Mouse (Mus musculus) cortical plate, adult 2 months (tissue): Measurements from ENCODE around the gene Lzts2. TPM values are rescaled to one million over a fixed set of nuclear protein-coding genes. Genes with fewer than 3 reads are reported as not detected.

Experiments used
- H3K27ac ChIP-seq: fragments of 200-500 bp; 2 replicates; pipeline ENCODE4 v1.5.1; 2012; ENCODE audit warnings: low read length, control low read depth, inconsistent platforms; ENCODE audit not compliant: insufficient read depth
- H3K4me1 ChIP-seq: fragments of 200-500 bp; 2 replicates; pipeline ENCODE4 v1.6.1; 2011; ENCODE audit warnings: low read length; ENCODE audit not compliant: control insufficient read depth, insufficient read depth
- H3K4me3 ChIP-seq: fragments of 200-500 bp; 2 replicates; pipeline ENCODE4 v1.5.1; 2011; ENCODE audit warnings: mild to moderate bottlenecking, low read length, control low read depth; ENCODE audit not compliant: insufficient read depth
- CTCF ChIP-seq: fragments of 200-500 bp; IDR thresholded peaks from 2 replicates; pipeline ENCODE4 v1.5.1; 2011; ENCODE audit warnings: mild to moderate bottlenecking, control low read depth, low read length; ENCODE audit not compliant: insufficient read depth; ENCODE audit errors: extremely low read depth
- POLR2A ChIP-seq: fragments of 200-500 bp; IDR thresholded peaks from 2 replicates; pipeline ENCODE4 v1.6.1; 2011; ENCODE audit warnings: mild to moderate bottlenecking, low read length, control low read depth; ENCODE audit not compliant: insufficient read depth; ENCODE audit errors: extremely low read depth
- polyA plus RNA-seq: library from polyadenylated mRNA; depleted of rRNA; stranded (reverse); fragments of >200 nt; gene quantifications from 2 replicates; pipeline ENCODE4 v1.2.3, GENCODE M21; 2012

Gene Lzts2
- polyA plus RNA-seq, 1 experiment = 39.3 TPM

GRCm38 (mm10) chr19:45056908-45057698 is 42.9 kb downstream of the Lzts2 start:
- Histone ChIP-seq H3K4me1 (peaks cover 7% of the 10 kb centered on the region), H3K4me3 (no peak overlapping the region; the same call in 1 of the 2 replicates), H3K27ac (no peak overlapping the region)
- TF ChIP-seq POLR2A = 0 out of 2 replicates have a peak, but pooled peaks have one; percentile 15
- no peak for TF ChIP-seq CTCF

GRCm38 (mm10) chr19:45057724-45058112 is 43.5 kb downstream of the Lzts2 start:
- Histone ChIP-seq H3K27ac (peak overlapping the region; percentile 14), H3K4me3 (peak overlapping the region; percentile 63), H3K4me1 (peaks cover 7% of the 10 kb centered on the region)
- no peak for TF ChIP-seq CTCF
- TF ChIP-seq POLR2A = no peak

- Histone ChIP-seq H3K4me1 (peaks cover 7% of the 10 kb centered on the region), H3K4me3 (peak overlapping the region; percentile 63), H3K27ac (peak overlapping the region; percentile 95)
- TF ChIP-seq POLR2A = peak; percentile 74; the same call in 1 of the 2 replicates
- no peak for TF ChIP-seq CTCF
Measured at GRCm38 (mm10) chr19:45058113-45058839, 44.1 kb downstream of the Lzts2 start.

- Histone ChIP-seq H3K4me3 (peak overlapping the region; percentile 63), H3K27ac (peak overlapping the region; percentile 73), H3K4me1 (peaks cover 7% of the 10 kb centered on the region)
- no peak for TF ChIP-seq POLR2A
- TF ChIP-seq CTCF = no peak
Measured at GRCm38 (mm10) chr19:45058841-45059240, 44.6 kb downstream of the Lzts2 start.

- H3K4me3 ChIP-seq = no peak overlapping the region
- TF ChIP-seq CTCF = peak; percentile 55
- no peak for TF ChIP-seq POLR2A
Measured at GRCm38 (mm10) chr19:45063565-45064292, 49.5 kb downstream of the Lzts2 start.

GRCm38 (mm10) chr19:45065226-45065625 is 51.0 kb downstream of the Lzts2 start:
- H3K4me1 ChIP-seq = no peaks in the 10 kb centered on the region
- no peak for TF ChIP-seq CTCF
- TF ChIP-seq POLR2A = no peak

More at GRCm38 (mm10) chr19:45063565-45064292, 49.5 kb downstream of the Lzts2 start:
- Histone ChIP-seq H3K4me1 (no peaks in the 10 kb centered on the region), H3K27ac (no peak overlapping the region)

GRCm38 (mm10) chr19:45067170-45067569 is 53.0 kb downstream of the Lzts2 start:
- H3K4me1 ChIP-seq = no peaks in the 10 kb centered on the region
- no peak overlapping the region for H3K27ac ChIP-seq
- H3K4me3 ChIP-seq = no peak overlapping the region
- TF ChIP-seq CTCF (no peak), POLR2A (no peak)

More at GRCm38 (mm10) chr19:45065226-45065625, 51.0 kb downstream of the Lzts2 start:
- no peak overlapping the region for H3K4me3 ChIP-seq
- H3K27ac ChIP-seq = no peak overlapping the region

GRCm38 (mm10) chr19:45067758-45068510 is 53.7 kb downstream of the Lzts2 start:
- Histone ChIP-seq H3K4me3 (no peak overlapping the region), H3K27ac (no peak overlapping the region), H3K4me1 (no peaks in the 10 kb centered on the region)
- TF ChIP-seq CTCF = no peak
- TF ChIP-seq POLR2A = no peak

GRCm38 (mm10) chr19:45073871-45074542 is 59.8 kb downstream of the Lzts2 start:
- no peak overlapping the region for H3K27ac ChIP-seq
- H3K4me1 ChIP-seq = no peaks in the 10 kb centered on the region
- TF ChIP-seq POLR2A (no peak), CTCF (peak; percentile 84)
- H3K4me3 ChIP-seq = peak overlapping the region; percentile 71
